Mouse (Mus musculus) kidney, embryonic 16.5 days (tissue): ENCODE results near the gene Cdc7. TPM values are rescaled to one million over a fixed set of nuclear protein-coding genes. Genes with fewer than 3 reads are reported as not detected.

Experiments
- ATAC-seq: fragments of 200-750 bp; cut with Nextera tagmentation; 2 replicates; pipeline ENCODE4 v1.8.0; 2017; ENCODE audit warnings: moderate TSS enrichment; ENCODE audit not compliant: low FRiP score, low TSS enrichment
- H3K27ac ChIP-seq: fragments of 300-500 bp; sonication (generic); 2 replicates; pipeline ENCODE4 v1.5.1; 2014; ENCODE audit warnings: low read length
- H3K27me3 ChIP-seq: fragments of 300-500 bp; sonication (generic); 2 replicates; pipeline ENCODE4 v1.6.1; 2014; ENCODE audit warnings: low read length, control low read depth, mixed read lengths; ENCODE audit not compliant: insufficient read depth
- H3K36me3 ChIP-seq: fragments of 300-500 bp; sonication (generic); 2 replicates; pipeline ENCODE4 v1.6.1; 2014; ENCODE audit warnings: low read length, control low read depth, mixed read lengths; ENCODE audit not compliant: insufficient read depth
- H3K4me1 ChIP-seq: fragments of 300-500 bp; sonication (generic); 2 replicates; pipeline ENCODE4 v1.6.1; 2014; ENCODE audit warnings: low read length, control low read depth, mixed read lengths; ENCODE audit not compliant: insufficient read depth
- H3K4me2 ChIP-seq: fragments of 300-500 bp; sonication (generic); replicated peaks from 2 replicates; pipeline ENCODE4 v1.6.1; 2014; ENCODE audit warnings: low read depth, low read length
- H3K4me3 ChIP-seq: fragments of 300-500 bp; sonication (generic); 2 replicates; pipeline ENCODE4 v1.5.1; 2014; ENCODE audit warnings: mild to moderate bottlenecking, low read length
- H3K9ac ChIP-seq: fragments of 300-500 bp; sonication (generic); replicated peaks from 2 replicates; pipeline ENCODE4 v1.6.1; 2014; ENCODE audit warnings: low read length
- H3K9me3 ChIP-seq: fragments of 300-500 bp; sonication (generic); 2 replicates; pipeline ENCODE4 v1.6.1; 2016; ENCODE audit warnings: low read length, control low read depth
- WGBS: fragments of 180-500 bp; shearing (Covaris S2); extraction: QIAGEN DNeasy Blood & Tissue Kit; methylation state at CpG from one replicate; pipeline ENCODE4 v1.1.7; 2014; 5-methylcytosine and 5-hydroxymethylcytosine counted together
- polyA plus RNA-seq: library from polyadenylated mRNA; unstranded; fragments of >200 nt; fragmentation: Nextera tagmentation; extraction: Ambion mirVana; gene quantifications from 2 replicates; pipeline ENCODE4 v1.2.1, GENCODE M21; 2015

The Cdc7 gene
- polyA plus RNA-seq, 1 experiment from 2014 or later: 44.8 TPM

- no peak overlapping the region for H3K27ac ChIP-seq
These were observed 65.7 kb downstream of the Cdc7 start for GRCm38 (mm10) chr5:107029801-107030200.

DNA sequence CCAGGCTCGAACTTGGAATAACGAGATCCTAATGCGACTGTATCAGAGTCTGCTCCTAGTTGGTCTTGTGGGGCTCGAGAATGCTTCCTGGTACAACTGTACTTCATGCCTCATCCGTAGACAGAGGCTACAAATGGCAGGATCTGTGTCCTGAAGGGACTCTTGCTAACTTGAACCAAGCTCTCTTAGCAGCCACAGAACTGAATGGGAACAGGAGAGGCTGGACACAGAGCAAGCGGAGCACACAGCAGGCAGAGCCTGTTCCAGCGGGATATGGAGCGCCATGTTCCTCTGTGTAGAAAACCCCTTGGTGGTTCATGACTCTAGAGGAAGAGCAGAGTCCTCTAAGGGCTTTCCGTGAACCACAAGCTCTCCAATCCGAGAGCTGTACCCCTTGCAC is 66.7 kb downstream of the Cdc7 start:
- 93% methylated on average over 10 of the region's 10 CpGs for WGBS
- Histone ChIP-seq H3K9me3 (no peaks in the 10 kb centered on the region), H3K9ac (no peak overlapping the region), H3K27ac (no peak overlapping the region), H3K4me1 (peaks cover 17% of the 10 kb centered on the region), H3K4me2 (no peak overlapping the region), H3K4me3 (no peak overlapping the region), H3K27me3 (no peaks in the 10 kb centered on the region), H3K36me3 (no peaks in the 10 kb centered on the region)
- no peak for ATAC-seq

More at GRCm38 (mm10) chr5:107029801-107030200, 65.7 kb downstream of the Cdc7 start:
- Histone ChIP-seq H3K4me1 (peaks cover 11% of the 10 kb centered on the region), H3K4me3 (no peak overlapping the region), H3K27me3 (no peaks in the 10 kb centered on the region), H3K9ac (no peak overlapping the region), H3K36me3 (no peaks in the 10 kb centered on the region), H3K4me2 (no peak overlapping the region), H3K9me3 (no peaks in the 10 kb centered on the region)
- 43% methylated on average over 4 of the region's 4 CpGs for WGBS
- no peak for ATAC-seq

Other genes with a start within 250 kb of the Cdc7 start
- gene Hfm1, start 38.0 kb upstream of the Cdc7 start, polyA plus RNA-seq: 1.6 and 2.0 TPM in 2 replicates